Mouse (Mus musculus): ENCODE results near the gene Nup210. TPM values are rescaled to one million over a fixed set of nuclear protein-coding genes. Genes with fewer than 3 reads are reported as not detected.
"Not testable (repeated sequence)": the region's sequence is repeated elsewhere in the genome, so short reads cannot be mapped to it uniquely, and the experiment has no call there.

Nup210 gene
- polyA plus RNA-seq, 1 experiment from 2014 or later, result 13.9 TPM

GRCm38 (mm10) chr6:91103421-91103820 lies 13.2 kb downstream of the Nup210 start:
- not testable (repeated sequence) for H3K9ac ChIP-seq (ENCODE audit: low read length); H3K4me3 ChIP-seq (ENCODE audit: low read depth, low read length); H3K9me3 ChIP-seq (replicated peaks; ENCODE audit: control insufficient read depth, low read length); H3K4me1 ChIP-seq (ENCODE audit: control insufficient read depth, insufficient read depth, low read length); H3K27ac ChIP-seq (ENCODE audit: low read depth, low read length); H3K27me3 ChIP-seq (replicated peaks; ENCODE audit: control insufficient read depth, insufficient read depth, low read length); DNase-seq (ENCODE audit: low spot score); ATAC-seq; H3K4me2 ChIP-seq (ENCODE audit: low read length)
- 85% methylated on average over 1 of the region's 1 CpGs for WGBS
- H3K36me3 ChIP-seq (ENCODE audit: control insufficient read depth, insufficient read depth, low read length), result peaks cover 13% of the 10 kb centered on the region

GRCm38 (mm10) chr6:91100621-91101020 lies 16.0 kb downstream of the Nup210 start:
- Histone ChIP-seq H3K9ac (ENCODE audit: low read length) (no peak overlapping the region), H3K4me3 (ENCODE audit: low read depth, low read length) (no peak overlapping the region), H3K27ac (ENCODE audit: low read depth, low read length) (no peak overlapping the region), H3K27me3 (replicated peaks; ENCODE audit: control insufficient read depth, insufficient read depth, low read length) (no peaks in the 10 kb centered on the region), H3K4me2 (ENCODE audit: low read length) (no peak overlapping the region), H3K36me3 (ENCODE audit: control insufficient read depth, insufficient read depth, low read length) (peaks cover 33% of the 10 kb centered on the region), H3K9me3 (replicated peaks; ENCODE audit: control insufficient read depth, low read length) (no peaks in the 10 kb centered on the region), H3K4me1 (ENCODE audit: control insufficient read depth, insufficient read depth, low read length) (no peaks in the 10 kb centered on the region)
- 94% methylated on average over 5 of the region's 5 CpGs for WGBS
- ATAC-seq (no peak), DNase-seq (ENCODE audit: low spot score) (no peak)

- no peak overlapping the region for H3K9ac ChIP-seq (ENCODE audit: low read length)
- no peaks in the 10 kb centered on the region for H3K27me3 ChIP-seq (replicated peaks; ENCODE audit: control insufficient read depth, insufficient read depth, low read length)
- DNase-seq (ENCODE audit: low spot score) (no peak), ATAC-seq (no peak)
- H3K9me3 ChIP-seq (replicated peaks; ENCODE audit: control insufficient read depth, low read length), result no peaks in the 10 kb centered on the region
- H3K36me3 ChIP-seq (ENCODE audit: control insufficient read depth, insufficient read depth, low read length), result peaks cover 44% of the 10 kb centered on the region
- no peak overlapping the region for H3K4me3 ChIP-seq (ENCODE audit: low read depth, low read length)
- no peaks in the 10 kb centered on the region for H3K4me1 ChIP-seq (ENCODE audit: control insufficient read depth, insufficient read depth, low read length)
- H3K4me2 ChIP-seq (ENCODE audit: low read length), result no peak overlapping the region
- 93% methylated on average over 3 of the region's 3 CpGs for WGBS
- H3K27ac ChIP-seq (ENCODE audit: low read depth, low read length), result no peak overlapping the region
Measured at GRCm38 (mm10) chr6:91097879-91098278, 18.8 kb downstream of the Nup210 start.

GRCm38 (mm10) chr6:91095072-91095601 lies 21.5 kb downstream of the Nup210 start:
- WGBS, result 90% methylated on average over 2 of the region's 2 CpGs
- Histone ChIP-seq H3K4me2 (ENCODE audit: low read length) (no peak overlapping the region), H3K36me3 (ENCODE audit: control insufficient read depth, insufficient read depth, low read length) (peaks cover 61% of the 10 kb centered on the region), H3K4me3 (ENCODE audit: low read depth, low read length) (no peak overlapping the region), H3K27ac (ENCODE audit: low read depth, low read length) (no peak overlapping the region), H3K27me3 (replicated peaks; ENCODE audit: control insufficient read depth, insufficient read depth, low read length) (no peaks in the 10 kb centered on the region), H3K9ac (ENCODE audit: low read length) (no peak overlapping the region), H3K9me3 (replicated peaks; ENCODE audit: control insufficient read depth, low read length) (no peaks in the 10 kb centered on the region), H3K4me1 (ENCODE audit: control insufficient read depth, insufficient read depth, low read length) (no peaks in the 10 kb centered on the region)
- DNase-seq (ENCODE audit: low spot score) (no peak), ATAC-seq (no peak)

GRCm38 (mm10) chr6:91092216-91092899 lies 24.3 kb downstream of the Nup210 start:
- DNase-seq (ENCODE audit: low spot score) (no peak), ATAC-seq (no peak)
- no peaks in the 10 kb centered on the region for H3K9me3 ChIP-seq (replicated peaks; ENCODE audit: control insufficient read depth, low read length)
- peaks cover 66% of the 10 kb centered on the region for H3K36me3 ChIP-seq (ENCODE audit: control insufficient read depth, insufficient read depth, low read length)
- no peak overlapping the region for H3K4me3 ChIP-seq (ENCODE audit: low read depth, low read length)
- 84% methylated on average over 10 of the region's 10 CpGs for WGBS
- H3K4me1 ChIP-seq (ENCODE audit: control insufficient read depth, insufficient read depth, low read length), result no peaks in the 10 kb centered on the region
- H3K4me2 ChIP-seq (ENCODE audit: low read length), result no peak overlapping the region
- no peak overlapping the region for H3K9ac ChIP-seq (ENCODE audit: low read length)
- no peak overlapping the region for H3K27ac ChIP-seq (ENCODE audit: low read depth, low read length)
- no peaks in the 10 kb centered on the region for H3K27me3 ChIP-seq (replicated peaks; ENCODE audit: control insufficient read depth, insufficient read depth, low read length)

- Histone ChIP-seq H3K4me1 (ENCODE audit: control insufficient read depth, insufficient read depth, low read length) (no peaks in the 10 kb centered on the region), H3K27ac (ENCODE audit: low read depth, low read length) (no peak overlapping the region), H3K9ac (ENCODE audit: low read length) (no peak overlapping the region), H3K9me3 (replicated peaks; ENCODE audit: control insufficient read depth, low read length) (no peaks in the 10 kb centered on the region), H3K27me3 (replicated peaks; ENCODE audit: control insufficient read depth, insufficient read depth, low read length) (no peaks in the 10 kb centered on the region), H3K4me3 (ENCODE audit: low read depth, low read length) (no peak overlapping the region), H3K4me2 (ENCODE audit: low read length) (no peak overlapping the region), H3K36me3 (ENCODE audit: control insufficient read depth, insufficient read depth, low read length) (peaks cover 46% of the 10 kb centered on the region)
- 80% methylated on average over 5 of the region's 5 CpGs for WGBS
- DNase-seq (ENCODE audit: low spot score), result no peak
- no peak for ATAC-seq
Measured at GRCm38 (mm10) chr6:91085114-91085892, 31.3 kb downstream of the Nup210 start.

GRCm38 (mm10) chr6:91080033-91080432 lies 36.6 kb downstream of the Nup210 start:
- no peak overlapping the region for H3K4me3 ChIP-seq (ENCODE audit: low read depth, low read length)
- H3K4me1 ChIP-seq (ENCODE audit: control insufficient read depth, insufficient read depth, low read length), result no peaks in the 10 kb centered on the region
- H3K4me2 ChIP-seq (ENCODE audit: low read length), result no peak overlapping the region
- H3K27me3 ChIP-seq (replicated peaks; ENCODE audit: control insufficient read depth, insufficient read depth, low read length), result no peaks in the 10 kb centered on the region
- peak; percentile 11 for DNase-seq (ENCODE audit: low spot score)
- no peak overlapping the region for H3K9ac ChIP-seq (ENCODE audit: low read length)
- H3K9me3 ChIP-seq (replicated peaks; ENCODE audit: control insufficient read depth, low read length), result no peaks in the 10 kb centered on the region
- H3K27ac ChIP-seq (ENCODE audit: low read depth, low read length), result no peak overlapping the region
- H3K36me3 ChIP-seq (ENCODE audit: control insufficient read depth, insufficient read depth, low read length), result peaks cover 12% of the 10 kb centered on the region
- ATAC-seq, result no peak
- WGBS, result 33% methylated on average over 1 of the region's 1 CpGs

- Histone ChIP-seq H3K9ac (ENCODE audit: low read length) (no peak overlapping the region), H3K4me2 (ENCODE audit: low read length) (no peak overlapping the region), H3K4me3 (ENCODE audit: low read depth, low read length) (no peak overlapping the region), H3K9me3 (replicated peaks; ENCODE audit: control insufficient read depth, low read length) (no peaks in the 10 kb centered on the region), H3K36me3 (ENCODE audit: control insufficient read depth, insufficient read depth, low read length) (peaks cover 44% of the 10 kb centered on the region), H3K4me1 (ENCODE audit: control insufficient read depth, insufficient read depth, low read length) (no peaks in the 10 kb centered on the region), H3K27me3 (replicated peaks; ENCODE audit: control insufficient read depth, insufficient read depth, low read length) (no peaks in the 10 kb centered on the region), H3K27ac (ENCODE audit: low read depth, low read length) (no peak overlapping the region)
- ATAC-seq (peak; percentile 69; the same call in 1 of the 2 replicates), DNase-seq (ENCODE audit: low spot score) (peak; percentile 68)
- WGBS, result 82% methylated on average over 9 of the region's 9 CpGs
Measured at GRCm38 (mm10) chr6:91076249-91076648, 40.4 kb downstream of the Nup210 start.

GRCm38 (mm10) chr6:91068511-91068910 lies 48.1 kb downstream of the Nup210 start:
- Histone ChIP-seq H3K4me1 (ENCODE audit: control insufficient read depth, insufficient read depth, low read length) (no peaks in the 10 kb centered on the region), H3K9ac (ENCODE audit: low read length) (no peak overlapping the region), H3K27me3 (replicated peaks; ENCODE audit: control insufficient read depth, insufficient read depth, low read length) (no peaks in the 10 kb centered on the region), H3K9me3 (replicated peaks; ENCODE audit: control insufficient read depth, low read length) (no peaks in the 10 kb centered on the region), H3K36me3 (ENCODE audit: control insufficient read depth, insufficient read depth, low read length) (peaks cover 70% of the 10 kb centered on the region), H3K27ac (ENCODE audit: low read depth, low read length) (no peak overlapping the region), H3K4me3 (ENCODE audit: low read depth, low read length) (no peak overlapping the region), H3K4me2 (ENCODE audit: low read length) (no peak overlapping the region)
- DNase-seq (ENCODE audit: low spot score), result no peak
- ATAC-seq, result no peak
- 96% methylated on average over 1 of the region's 1 CpGs for WGBS
